Mouse (Mus musculus) heart, postnatal 0 days (tissue): ENCODE data around the gene Uhrf1. TPM values are rescaled to one million over a fixed set of nuclear protein-coding genes. Genes with fewer than 3 reads are reported as not detected.

Experiments used
- ATAC-seq: fragments of 200-750 bp; cut with Nextera tagmentation; 2 replicates; pipeline ENCODE4 v1.8.0; 2017; ENCODE audit warnings: low read depth, moderate number of reproducible peaks, moderate library complexity; ENCODE audit not compliant: insufficient read depth
- DNase-seq: peaks from one replicate; pipeline ENCODE4 v3.0.0-alpha.2; 2016; ENCODE audit warnings: low spot score
- H3K27ac ChIP-seq: fragments of 300-500 bp; sonication (generic); 2 replicates; pipeline ENCODE4 v1.5.1; 2014; ENCODE audit warnings: low read depth, mild to moderate bottlenecking
- H3K27me3 ChIP-seq: fragments of 300-500 bp; sonication (generic); 2 replicates; pipeline ENCODE4 v1.6.1; 2014; ENCODE audit warnings: low read length, mixed read lengths; ENCODE audit not compliant: control insufficient read depth, insufficient read depth
- H3K36me3 ChIP-seq: fragments of 300-500 bp; sonication (generic); replicated peaks from 2 replicates; pipeline ENCODE4 v1.6.1; 2014; ENCODE audit warnings: low read length, mixed read lengths; ENCODE audit not compliant: control insufficient read depth, insufficient read depth
- H3K4me1 ChIP-seq: fragments of 300-500 bp; sonication (generic); 2 replicates; pipeline ENCODE4 v1.6.1; 2014; ENCODE audit warnings: antibody characterized with exemption; ENCODE audit not compliant: control insufficient read depth, insufficient read depth
- H3K4me2 ChIP-seq: fragments of 300-500 bp; sonication (generic); 2 replicates; pipeline ENCODE4 v1.6.1; 2014; ENCODE audit warnings: low read depth, mild to moderate bottlenecking, low read length, moderate library complexity
- H3K4me3 ChIP-seq: fragments of 300-500 bp; sonication (generic); 2 replicates; pipeline ENCODE4 v1.5.1; 2014; ENCODE audit warnings: low read depth, low read length
- H3K9ac ChIP-seq: fragments of 300-500 bp; sonication (generic); replicated peaks from 2 replicates; pipeline ENCODE4 v1.6.1; 2014; ENCODE audit warnings: low read depth, low read length, mixed read lengths
- H3K9me3 ChIP-seq: fragments of 300-500 bp; sonication (generic); replicated peaks from 2 replicates; pipeline ENCODE4 v1.6.1; 2016; ENCODE audit warnings: low read length; ENCODE audit not compliant: control insufficient read depth
- CTCF ChIP-seq: IDR thresholded peaks from 2 replicates; pipeline ENCODE4 v1.5.1; 2016; ENCODE audit warnings: antibody characterized with exemption, control low read depth, low read depth
- EP300 ChIP-seq: IDR thresholded peaks from 2 replicates; pipeline ENCODE4 v1.6.1; 2016; ENCODE audit warnings: antibody characterized with exemption, low read depth
- WGBS: fragments of 180-500 bp; shearing (Covaris S2); extraction: QIAGEN DNeasy Blood & Tissue Kit; methylation state at CpG from one replicate; pipeline ENCODE4 v1.1.7; 2014; 5-methylcytosine and 5-hydroxymethylcytosine counted together
- polyA plus RNA-seq: library from polyadenylated mRNA; unstranded; fragments of >200 nt; fragmentation: Nextera tagmentation; extraction: Ambion mirVana; gene quantifications from 2 replicates; pipeline ENCODE4 v1.2.1, GENCODE M21; 2015
- total RNA-seq: library from RNA; depleted of rRNA; stranded (reverse); fragments of >200 nt; gene quantifications from 2 replicates; pipeline ENCODE4 v1.2.3, GENCODE M21; 2014; ENCODE audit warnings: low replicate concordance

Gene Uhrf1
- total and polyA plus RNA-seq, 2 experiments from 2014 or later: 13.2 to 26.8 TPM

DNA sequence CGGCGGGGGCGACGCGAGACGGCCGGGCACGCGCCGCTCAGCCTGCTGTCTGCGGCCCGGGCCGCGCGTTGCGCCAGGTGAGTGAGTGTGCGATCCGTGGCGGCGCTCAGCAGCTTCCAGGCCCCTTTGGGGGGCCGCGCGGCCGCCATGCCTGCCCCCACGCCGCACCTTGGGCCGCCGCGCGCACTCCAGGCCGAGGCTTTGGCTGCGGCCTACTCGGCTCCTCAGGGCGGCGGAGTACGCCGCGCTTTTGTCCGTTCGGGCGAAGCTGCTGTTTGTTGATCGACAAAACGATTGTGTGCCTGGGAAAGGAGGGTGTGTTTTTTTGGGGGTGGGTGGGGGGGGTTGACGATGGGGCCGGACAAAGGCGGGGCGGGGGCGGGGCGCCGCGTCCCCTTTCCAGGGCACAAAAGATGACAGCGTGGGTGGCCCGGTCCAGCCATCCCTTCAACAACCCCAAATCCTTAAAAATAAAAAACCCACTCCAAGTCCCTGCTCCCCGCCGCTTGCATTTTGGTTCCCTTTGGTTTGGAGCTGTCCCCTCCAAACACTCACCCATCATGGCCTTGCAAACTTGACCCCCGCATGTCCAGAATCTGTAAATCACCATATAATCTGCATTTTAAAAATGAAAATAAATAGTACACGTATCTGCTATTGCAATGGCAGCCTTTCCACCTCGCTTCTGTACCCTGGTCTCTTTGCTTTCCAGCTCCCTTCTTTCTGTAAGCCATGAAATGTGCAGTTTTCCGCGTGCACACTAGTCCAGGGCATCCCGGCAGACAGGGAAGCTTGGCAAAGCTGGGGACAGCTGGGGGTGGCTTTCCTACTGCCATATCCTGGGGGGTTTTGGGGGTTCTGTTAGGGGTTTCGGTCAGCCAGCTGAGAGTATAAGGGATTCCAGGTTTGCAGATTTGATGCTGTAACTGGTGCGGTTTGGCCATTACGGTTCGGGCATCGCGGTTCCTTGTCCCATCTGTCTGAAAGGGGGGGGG, 23.3 kb downstream of the Uhrf1 start:
- H3K9me3 ChIP-seq: no peaks in the 10 kb centered on the region
- peak overlapping the region; percentile 93 for H3K4me3 ChIP-seq
- peak overlapping the region; percentile 88 for H3K4me2 ChIP-seq
- H3K27me3 ChIP-seq: no peaks in the 10 kb centered on the region
- peaks cover 9% of the 10 kb centered on the region for H3K36me3 ChIP-seq
- 2% methylated on average over 65 of the region's 67 CpGs for WGBS
- peak overlapping the region; percentile 94 for H3K9ac ChIP-seq
- DNase-seq: no peak
- H3K4me1 ChIP-seq: peaks cover 35% of the 10 kb centered on the region
- no peak for TF ChIP-seq EP300
- TF ChIP-seq CTCF: no peak
- peak; percentile 37 for ATAC-seq
- H3K27ac ChIP-seq: peak overlapping the region; percentile 99

DNA sequence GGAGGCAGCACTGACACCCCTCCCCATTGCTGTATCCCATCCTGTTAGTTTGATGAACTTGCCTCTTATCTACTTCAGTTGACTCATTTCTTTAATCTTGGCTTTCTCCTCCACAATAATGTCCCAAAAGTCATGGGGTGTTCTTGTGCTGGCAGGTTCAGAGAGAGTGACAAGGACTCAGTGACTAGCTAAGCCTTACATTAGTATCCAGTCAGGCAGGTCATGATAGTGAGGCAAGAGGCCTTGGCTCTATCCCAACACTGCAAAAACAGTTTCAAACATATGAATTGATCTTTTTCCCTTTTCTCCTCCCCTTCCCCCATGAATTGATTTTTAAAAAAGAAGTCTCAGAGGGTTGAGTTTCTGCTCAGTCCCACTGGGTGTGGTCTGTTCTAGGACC, 26.1 kb downstream of the Uhrf1 start:
- no peak for ATAC-seq
- Histone ChIP-seq H3K27ac (no peak overlapping the region), H3K4me3 (no peak overlapping the region), H3K27me3 (no peaks in the 10 kb centered on the region), H3K9me3 (no peaks in the 10 kb centered on the region), H3K4me1 (peaks cover 39% of the 10 kb centered on the region), H3K4me2 (no peak overlapping the region), H3K9ac (no peak overlapping the region), H3K36me3 (no peaks in the 10 kb centered on the region)
- DNase-seq: no peak
- TF ChIP-seq EP300 (no peak), CTCF (no peak)

DNA sequence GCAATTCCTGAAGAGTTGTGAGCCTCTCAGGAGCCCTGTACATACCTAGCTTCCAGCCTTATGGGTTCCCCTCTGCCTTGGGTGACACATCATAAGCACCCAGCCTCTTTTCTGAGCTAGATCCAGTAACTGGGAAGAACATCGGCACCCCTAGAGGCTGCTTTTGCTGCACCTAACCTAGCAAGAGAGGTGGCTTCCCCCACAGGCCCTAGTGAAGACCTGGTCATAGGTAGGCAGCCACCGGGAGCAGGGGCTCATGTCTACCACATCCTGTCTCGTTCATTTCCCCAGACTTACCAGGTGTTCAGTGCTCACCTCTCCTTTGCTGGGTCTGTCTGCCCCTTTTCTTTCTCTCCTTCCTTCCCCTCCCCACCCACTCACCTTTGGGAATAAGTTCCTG, 27.2 kb downstream of the Uhrf1 start:
- Histone ChIP-seq H3K9me3 (no peaks in the 10 kb centered on the region), H3K27me3 (no peaks in the 10 kb centered on the region), H3K9ac (no peak overlapping the region), H3K4me1 (peaks cover 39% of the 10 kb centered on the region), H3K4me3 (no peak overlapping the region), H3K4me2 (no peak overlapping the region), H3K27ac (no peak overlapping the region), H3K36me3 (no peaks in the 10 kb centered on the region)
- DNase-seq (no peak), ATAC-seq (no peak)
- no peak for TF ChIP-seq EP300
- peak; percentile 12; the same call in 1 of the 2 replicates for TF ChIP-seq CTCF
- 66% methylated on average over 3 of the region's 3 CpGs for WGBS

DNA sequence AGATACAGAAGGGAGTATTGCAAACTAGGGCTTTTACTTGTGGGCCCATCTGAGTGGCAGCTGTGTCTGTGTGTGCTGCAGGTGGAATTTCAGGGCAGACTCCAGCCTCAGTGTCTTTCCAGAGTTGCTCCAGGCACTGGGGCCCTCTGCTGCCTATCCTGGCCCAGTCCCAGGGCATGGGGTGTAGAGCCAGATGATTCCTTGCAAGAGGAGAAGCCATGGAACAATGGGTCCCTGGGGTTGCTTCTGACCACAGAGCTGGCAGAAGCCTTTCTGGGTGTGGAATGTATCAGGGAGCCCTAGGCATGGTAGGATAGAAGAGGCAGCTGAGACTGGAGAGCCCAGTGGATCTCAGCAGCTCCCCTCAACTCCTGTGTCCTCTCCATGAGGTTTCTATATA, 28.1 kb downstream of the Uhrf1 start:
- ATAC-seq (no peak), DNase-seq (no peak)
- no peak overlapping the region for H3K9ac ChIP-seq
- H3K4me3 ChIP-seq: no peak overlapping the region
- no peaks in the 10 kb centered on the region for H3K9me3 ChIP-seq
- H3K27ac ChIP-seq: no peak overlapping the region
- TF ChIP-seq EP300 (no peak), CTCF (no peak)
- no peaks in the 10 kb centered on the region for H3K36me3 ChIP-seq
- H3K27me3 ChIP-seq: no peaks in the 10 kb centered on the region
- H3K4me1 ChIP-seq: peaks cover 39% of the 10 kb centered on the region
- no peak overlapping the region for H3K4me2 ChIP-seq

DNA sequence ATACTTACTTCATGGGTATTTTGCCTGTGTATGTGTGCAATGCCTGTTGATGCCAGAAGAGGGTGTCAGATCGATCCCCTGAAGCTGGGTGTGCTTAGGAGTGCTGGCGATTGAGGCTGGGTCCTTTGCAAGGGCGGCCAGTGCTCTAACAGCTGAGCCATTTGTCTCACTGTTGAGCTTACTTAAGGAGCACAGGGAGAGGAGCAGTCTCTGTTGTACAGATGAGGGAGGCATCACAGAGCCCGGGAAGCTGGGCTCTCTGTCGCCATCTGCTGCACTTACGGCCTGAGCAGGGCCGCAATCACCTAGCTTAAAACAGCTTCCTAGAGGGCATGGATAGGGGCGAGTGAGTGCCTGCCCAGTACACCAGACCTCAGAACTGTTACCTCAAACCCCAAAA, 29.9 kb downstream of the Uhrf1 start:
- Histone ChIP-seq H3K9me3 (no peaks in the 10 kb centered on the region), H3K4me2 (no peak overlapping the region), H3K9ac (no peak overlapping the region), H3K27me3 (no peaks in the 10 kb centered on the region), H3K4me1 (peaks cover 31% of the 10 kb centered on the region), H3K27ac (no peak overlapping the region), H3K36me3 (no peaks in the 10 kb centered on the region), H3K4me3 (no peak overlapping the region)
- DNase-seq: no peak
- TF ChIP-seq EP300 (no peak), CTCF (peak; percentile 15)
- no peak for ATAC-seq
- 41% methylated on average over 8 of the region's 8 CpGs for WGBS
